Mouse (Mus musculus) hindbrain, embryonic 16.5 days (tissue): ENCODE data around the gene Usp49. TPM values are rescaled to one million over a fixed set of nuclear protein-coding genes. Genes with fewer than 3 reads are reported as not detected.

Source experiments
- ATAC-seq: fragments of 200-750 bp; cut with Nextera tagmentation; 2 replicates; pipeline ENCODE4 v1.8.0; 2017; ENCODE audit warnings: moderate TSS enrichment, moderate library complexity
- H3K27ac ChIP-seq: fragments of 300-500 bp; sonication (generic); 2 replicates; pipeline ENCODE4 v1.5.1; 2014; ENCODE audit warnings: low read depth, mild to moderate bottlenecking, control low read depth, low read length, moderate library complexity
- H3K27me3 ChIP-seq: fragments of 300-500 bp; sonication (generic); replicated peaks from 2 replicates; pipeline ENCODE4 v1.6.1; 2014; ENCODE audit warnings: low read length; ENCODE audit not compliant: control insufficient read depth, insufficient read depth
- H3K36me3 ChIP-seq: fragments of 300-500 bp; sonication (generic); 2 replicates; pipeline ENCODE4 v1.6.1; 2014; ENCODE audit warnings: mild to moderate bottlenecking, low read length, moderate library complexity, mixed read lengths; ENCODE audit not compliant: control insufficient read depth, insufficient read depth
- H3K4me1 ChIP-seq: fragments of 300-500 bp; sonication (generic); 2 replicates; pipeline ENCODE4 v1.6.1; 2014; ENCODE audit warnings: low read depth, low read length; ENCODE audit not compliant: control insufficient read depth, insufficient read depth
- H3K4me2 ChIP-seq: fragments of 300-500 bp; sonication (generic); 2 replicates; pipeline ENCODE4 v1.6.1; 2014; ENCODE audit warnings: mild to moderate bottlenecking, low read length, control low read depth, moderate library complexity
- H3K4me3 ChIP-seq: fragments of 300-500 bp; sonication (generic); 2 replicates; pipeline ENCODE4 v1.5.1; 2014; ENCODE audit warnings: mild to moderate bottlenecking, low read length, control low read depth, moderate library complexity
- H3K9ac ChIP-seq: fragments of 300-500 bp; sonication (generic); 2 replicates; pipeline ENCODE4 v1.6.1; 2014; ENCODE audit warnings: low read depth, mild to moderate bottlenecking, control low read depth, low read length, moderate library complexity
- H3K9me3 ChIP-seq: fragments of 300-500 bp; sonication (generic); 2 replicates; pipeline ENCODE4 v1.6.1; 2014; ENCODE audit warnings: mild to moderate bottlenecking, low read length, moderate library complexity; ENCODE audit not compliant: control insufficient read depth
- WGBS: fragments of 180-500 bp; shearing (Covaris S2); extraction: QIAGEN DNeasy Blood & Tissue Kit; methylation state at CpG from one replicate; pipeline ENCODE4 v1.1.7; 2014; 5-methylcytosine and 5-hydroxymethylcytosine counted together
- polyA plus RNA-seq: library from polyadenylated mRNA; unstranded; fragments of >200 nt; fragmentation: Nextera tagmentation; extraction: Ambion mirVana; gene quantifications from 2 replicates; pipeline ENCODE4 v1.2.1, GENCODE M21; 2015

Gene Usp49
- polyA plus RNA-seq, 1 experiment from 2014 or later: 5.2 TPM

- H3K4me1 ChIP-seq: no peaks in the 10 kb centered on the region
- no peak overlapping the region for H3K4me3 ChIP-seq
- no peaks in the 10 kb centered on the region for H3K9me3 ChIP-seq
- no peak overlapping the region for H3K27ac ChIP-seq
- 56% methylated on average over 3 of the region's 3 CpGs for WGBS
- H3K9ac ChIP-seq: no peak overlapping the region
- H3K36me3 ChIP-seq: no peaks in the 10 kb centered on the region
- no peak overlapping the region for H3K4me2 ChIP-seq
- H3K27me3 ChIP-seq: no peaks in the 10 kb centered on the region
- no peak for ATAC-seq
Measured at GRCm38 (mm10) chr17:47715037-47715436, 84.5 kb downstream of the Usp49 start.

- 82% methylated on average over 4 of the region's 4 CpGs for WGBS
- Histone ChIP-seq H3K9ac (no peak overlapping the region), H3K4me3 (no peak overlapping the region), H3K9me3 (no peaks in the 10 kb centered on the region), H3K27ac (no peak overlapping the region), H3K4me1 (no peaks in the 10 kb centered on the region), H3K4me2 (no peak overlapping the region), H3K36me3 (no peaks in the 10 kb centered on the region), H3K27me3 (no peaks in the 10 kb centered on the region)
- no peak for ATAC-seq
Measured at GRCm38 (mm10) chr17:47721183-47721582, 90.7 kb downstream of the Usp49 start.

- H3K27ac ChIP-seq: no peak within 1 kb of the TSS
- no peak within 1 kb of the TSS for H3K9ac ChIP-seq
- no peaks in the 10 kb centered on the region for H3K27me3 ChIP-seq
- no peaks in the 10 kb centered on the region for H3K4me1 ChIP-seq
- 86% methylated on average over 11 of the region's 11 CpGs for WGBS
- H3K4me2 ChIP-seq: no peak within 1 kb of the TSS
- no peak for ATAC-seq
- H3K36me3 ChIP-seq: no peaks in the 10 kb centered on the region
- no peaks in the 10 kb centered on the region for H3K9me3 ChIP-seq
- H3K4me3 ChIP-seq: no peak within 1 kb of the TSS
Measured at GRCm38 (mm10) chr17:47726566-47726965, 96.1 kb downstream of the Usp49 start, which contains the start of gene Pgc. TSS of gene Pgc (plus strand) at chr17:47726842.

- H3K9me3 ChIP-seq: no peaks in the 10 kb centered on the region
- H3K36me3 ChIP-seq: no peaks in the 10 kb centered on the region
- no peak overlapping the region for H3K4me3 ChIP-seq
- H3K4me1 ChIP-seq: no peaks in the 10 kb centered on the region
- H3K27me3 ChIP-seq: no peaks in the 10 kb centered on the region
- H3K4me2 ChIP-seq: no peak overlapping the region
- H3K27ac ChIP-seq: no peak overlapping the region
- H3K9ac ChIP-seq: no peak overlapping the region
- ATAC-seq: no peak
- 51% methylated on average over 24 of the region's 24 CpGs for WGBS
Measured at GRCm38 (mm10) chr17:47730633-47731575, 100.4 kb downstream of the Usp49 start.

GRCm38 (mm10) chr17:47735553-47736100, 105.1 kb downstream of the Usp49 start:
- peaks cover 10% of the 10 kb centered on the region; the same call in 1 of the 2 replicates for H3K27me3 ChIP-seq
- WGBS: 75% methylated on average over 14 of the region's 14 CpGs
- peaks cover 15% of the 10 kb centered on the region for H3K4me1 ChIP-seq
- no peaks in the 10 kb centered on the region for H3K9me3 ChIP-seq
- H3K27ac ChIP-seq: no peak overlapping the region
- H3K4me2 ChIP-seq: no peak overlapping the region
- no peaks in the 10 kb centered on the region for H3K36me3 ChIP-seq
- H3K9ac ChIP-seq: no peak overlapping the region
- no peak for ATAC-seq
- no peak overlapping the region for H3K4me3 ChIP-seq

Other genes starting within 250 kb of the Usp49 start
- 0.45 and 0.81 TPM in 2 replicates for gene Guca1b, start 245.3 kb upstream of the Usp49 start, polyA plus RNA-seq
- 0.66 and 0.80 TPM in 2 replicates for gene Guca1a, start 230.1 kb upstream of the Usp49 start, polyA plus RNA-seq
- 0.11 and 0.42 TPM in 2 replicates for gene AI661453, start 194.1 kb upstream of the Usp49 start, polyA plus RNA-seq
- gene 1700001C19Rik, start 193.3 kb upstream of the Usp49 start, polyA plus RNA-seq: 0.62 and 1.1 TPM in 2 replicates
- 20.0 and 20.5 TPM in 2 replicates for gene Taf8, start 128.4 kb upstream of the Usp49 start, polyA plus RNA-seq
- 81.7 and 99.9 TPM in 2 replicates for gene Ccnd3, start 125.6 kb upstream of the Usp49 start, polyA plus RNA-seq
- 35.5 and 37.8 TPM in 2 replicates for gene Bysl, start 19.2 kb upstream of the Usp49 start, polyA plus RNA-seq
- 43.7 and 45.3 TPM in 2 replicates for gene Med20, start 19.1 kb upstream of the Usp49 start, polyA plus RNA-seq
- 1.7 and 1.9 TPM in 2 replicates for gene Gm20517, start 19.1 kb upstream of the Usp49 start, polyA plus RNA-seq
- gene Tomm6, start 57.7 kb downstream of the Usp49 start, polyA plus RNA-seq: 264 and 286 TPM in 2 replicates
- gene Frs3, start 58.3 kb downstream of the Usp49 start, polyA plus RNA-seq: 55.7 and 58.1 TPM in 2 replicates
- 1.4 TPM in 2 replicates for gene Gm21981, start 63.8 kb downstream of the Usp49 start, polyA plus RNA-seq
- gene Prickle4, start 64.0 kb downstream of the Usp49 start, polyA plus RNA-seq: 0.72 and 1.6 TPM in 2 replicates
- 0.11 TPM in 1 of 2 replicates, not detected in the other for gene Pgc, start 96.2 kb downstream of the Usp49 start, polyA plus RNA-seq
- gene Tfeb, start 106.3 kb downstream of the Usp49 start, polyA plus RNA-seq: 4.6 and 4.7 TPM in 2 replicates
- gene Mdfi, start 204.0 kb downstream of the Usp49 start, polyA plus RNA-seq: 2.7 and 3.9 TPM in 2 replicates